Mouse (Mus musculus) T-cell, adult 2 months (primary cell): ENCODE results near the gene Cenpx.

Source experiments
- DNase-seq: peaks from one replicate; pipeline ENCODE4 v3.0.0; 2022; ENCODE audit warnings: low spot score

Cenpx gene

GRCm38 (mm10) chr11:120723509-120723908 lies 10.0 kb upstream of the Cenpx start:
- no peak for DNase-seq

GRCm38 (mm10) chr11:120722761-120723382 lies 9.3 kb upstream of the Cenpx start:
- DNase-seq: no peak

- no peak for DNase-seq
Observed at GRCm38 (mm10) chr11:120722067-120722630, 8.6 kb upstream of the Cenpx start.

- peak; percentile 33 for DNase-seq
Observed at GRCm38 (mm10) chr11:120721124-120722066, 7.9 kb upstream of the Cenpx start, which contains the start of gene Rac3. Gene Rac3 (plus strand): TSS chr11:120721470.

- DNase-seq: peak; percentile 89
Observed at GRCm38 (mm10) chr11:120720450-120720849, 6.9 kb upstream of the Cenpx start.

- no peak for DNase-seq
Observed at GRCm38 (mm10) chr11:120719841-120720376, 6.4 kb upstream of the Cenpx start.

GRCm38 (mm10) chr11:120719242-120719641 lies 5.7 kb upstream of the Cenpx start:
- DNase-seq: no peak

GRCm38 (mm10) chr11:120715131-120715530 lies 1.6 kb upstream of the Cenpx start:
- no peak for DNase-seq

GRCm38 (mm10) chr11:120714546-120714945 lies 1.0 kb upstream of the Cenpx start:
- no peak for DNase-seq

GRCm38 (mm10) chr11:120712771-120713568 lies 568 bp downstream of the Cenpx start:
- peak; percentile 54 for DNase-seq

GRCm38 (mm10) chr11:120711980-120712604 lies 1.4 kb downstream of the Cenpx start:
- DNase-seq: no peak

GRCm38 (mm10) chr11:120710672-120711071 lies 2.9 kb downstream of the Cenpx start:
- no peak for DNase-seq

GRCm38 (mm10) chr11:120709551-120709950 lies 4.0 kb downstream of the Cenpx start:
- DNase-seq: no peak

GRCm38 (mm10) chr11:120707969-120708368 lies 5.6 kb downstream of the Cenpx start:
- no peak for DNase-seq

- DNase-seq: no peak
Observed at GRCm38 (mm10) chr11:120707225-120707624, 6.3 kb downstream of the Cenpx start.

- no peak for DNase-seq
Observed at GRCm38 (mm10) chr11:120706120-120706519, 7.4 kb downstream of the Cenpx start.

GRCm38 (mm10) chr11:120704486-120705325 lies 8.8 kb downstream of the Cenpx start:
- DNase-seq: no peak

- DNase-seq: no peak
Observed at GRCm38 (mm10) chr11:120703696-120704454, 9.7 kb downstream of the Cenpx start.

GRCm38 (mm10) chr11:120697741-120698140 lies 15.8 kb downstream of the Cenpx start:
- DNase-seq: no peak

- DNase-seq: no peak
Observed at GRCm38 (mm10) chr11:120696568-120696967, 17.0 kb downstream of the Cenpx start.
